Mouse (Mus musculus) forebrain, embryonic 10.5 days (tissue): Measurements from ENCODE around the gene Coro2b. TPM values are rescaled to one million over a fixed set of nuclear protein-coding genes. Genes with fewer than 3 reads are reported as not detected.

ENCODE experiments used
- DNase-seq: peaks from one replicate; pipeline ENCODE4 v3.0.0-alpha.2; 2017; ENCODE audit warnings: low spot score; ENCODE audit errors: extremely low spot score
- H3K27ac ChIP-seq: fragments of 300-500 bp; sonication (generic); 2 replicates; pipeline ENCODE4 v1.5.1; 2016; ENCODE audit warnings: mild to moderate bottlenecking
- H3K27me3 ChIP-seq: fragments of 300-500 bp; sonication (generic); 2 replicates; pipeline ENCODE4 v1.6.1; 2016; ENCODE audit warnings: mild to moderate bottlenecking; ENCODE audit not compliant: poor library complexity, severe bottlenecking
- H3K36me3 ChIP-seq: fragments of 300-500 bp; sonication (generic); replicated peaks from 2 replicates; pipeline ENCODE4 v1.6.1; 2016; ENCODE audit warnings: mild to moderate bottlenecking, moderate library complexity
- H3K4me1 ChIP-seq: fragments of 300-500 bp; sonication (generic); 2 replicates; pipeline ENCODE4 v1.6.1; 2016
- H3K4me3 ChIP-seq: fragments of 300-500 bp; sonication (generic); 2 replicates; pipeline ENCODE4 v1.5.1; 2016; ENCODE audit warnings: mild to moderate bottlenecking, moderate library complexity
- H3K9me3 ChIP-seq: fragments of 300-500 bp; sonication (generic); 2 replicates; pipeline ENCODE4 v1.6.1; 2016; ENCODE audit warnings: mild to moderate bottlenecking, moderate library complexity
- whole genome bisulfite sequencing: fragments of 180-500 bp; shearing (Covaris S2); methylation state at CpG from one replicate; pipeline ENCODE4 v1.1.7; 2016; 5-methylcytosine and 5-hydroxymethylcytosine counted together
- polyA plus RNA-seq: library from polyadenylated mRNA; unstranded; fragments of >200 nt; fragmentation: Nextera tagmentation; extraction: Ambion mirVana; gene quantifications from 2 replicates; pipeline ENCODE4 v1.2.1, GENCODE M21; 2016

Gene Coro2b
- polyA plus RNA-seq, 1 experiment from 2014 or later: 9.7 TPM

DNA sequence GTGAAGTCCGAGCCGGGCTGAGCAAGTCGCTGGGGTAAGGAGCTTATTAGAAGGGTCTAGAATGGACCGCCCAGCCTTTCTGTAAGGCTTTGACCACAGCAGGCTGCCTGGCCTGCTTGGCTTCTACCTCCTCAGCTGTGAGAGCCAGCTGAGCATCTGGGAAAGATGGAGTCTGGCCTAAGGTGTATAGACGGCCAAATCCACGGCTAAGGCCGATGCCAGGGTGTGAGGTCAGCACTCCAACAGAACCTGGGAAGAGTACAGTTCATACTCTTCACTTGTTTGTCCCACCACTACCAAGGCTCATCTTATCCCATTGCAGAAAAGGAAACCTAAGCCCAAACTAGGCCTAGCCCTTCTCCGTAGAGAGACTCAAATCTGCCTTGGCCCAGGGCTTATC lies 1.3 kb downstream of the Coro2b start:
- DNase-seq: no peak
- 73% methylated on average over 8 of the region's 8 CpGs for WGBS
- Histone ChIP-seq H3K4me1 (peaks cover 79% of the 10 kb centered on the region), H3K9me3 (no peaks in the 10 kb centered on the region), H3K27me3 (peaks cover 72% of the 10 kb centered on the region), H3K36me3 (no peaks in the 10 kb centered on the region), H3K4me3 (peak overlapping the region; percentile 76), H3K27ac (peak overlapping the region; percentile 93)

DNA sequence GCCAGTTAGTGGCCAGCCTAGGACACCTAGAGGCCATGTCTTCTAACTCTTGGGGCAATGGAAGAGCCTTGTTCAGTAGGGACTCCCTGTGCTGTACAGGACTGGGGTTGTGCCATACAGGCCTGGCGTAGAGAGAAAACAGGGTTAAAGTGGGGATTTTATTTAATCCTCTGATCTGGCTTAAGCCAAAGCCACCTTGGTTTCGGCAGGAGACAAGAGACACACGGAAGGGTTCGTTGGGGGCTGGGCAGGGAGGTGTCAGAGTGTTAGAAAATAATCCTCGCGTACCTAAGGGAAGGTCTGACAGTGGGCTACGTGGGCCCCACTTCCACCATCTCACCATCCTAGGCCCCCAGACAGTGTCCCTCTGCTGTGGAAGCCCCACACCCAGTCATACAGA lies 2.2 kb downstream of the Coro2b start:
- Histone ChIP-seq H3K4me1 (peaks cover 83% of the 10 kb centered on the region), H3K36me3 (no peaks in the 10 kb centered on the region), H3K9me3 (no peaks in the 10 kb centered on the region), H3K27me3 (peaks cover 74% of the 10 kb centered on the region), H3K4me3 (0 out of 2 replicates have a peak overlapping the region, but pooled peaks have one; percentile 76), H3K27ac (no peak overlapping the region)
- WGBS: 74% methylated on average over 7 of the region's 7 CpGs
- no peak for DNase-seq

DNA sequence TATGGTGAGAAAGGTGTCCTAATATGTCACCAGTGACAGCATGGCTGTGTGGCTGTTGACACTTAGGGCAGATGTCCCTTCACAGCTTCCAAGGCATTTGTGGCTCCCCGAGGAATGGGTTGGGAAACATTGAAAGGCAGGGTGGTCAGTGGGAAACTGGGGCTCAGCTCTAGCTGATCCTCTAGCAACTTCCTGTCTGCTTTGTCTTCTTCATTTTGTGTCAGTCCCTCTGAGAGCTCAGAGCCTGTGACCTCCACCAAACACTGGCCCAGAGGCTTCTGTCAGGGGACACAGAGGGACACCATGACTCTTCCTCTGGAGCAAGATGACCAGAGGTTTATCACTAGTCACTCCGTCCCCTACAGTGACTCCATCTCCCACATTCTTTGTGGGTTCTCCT lies 2.7 kb downstream of the Coro2b start:
- peaks cover 84% of the 10 kb centered on the region for H3K4me1 ChIP-seq
- peaks cover 71% of the 10 kb centered on the region for H3K27me3 ChIP-seq
- no peak for DNase-seq
- WGBS: 81% methylated on average over 2 of the region's 2 CpGs
- no peak overlapping the region for H3K4me3 ChIP-seq
- H3K9me3 ChIP-seq: no peaks in the 10 kb centered on the region
- no peak overlapping the region for H3K27ac ChIP-seq
- H3K36me3 ChIP-seq: no peaks in the 10 kb centered on the region

DNA sequence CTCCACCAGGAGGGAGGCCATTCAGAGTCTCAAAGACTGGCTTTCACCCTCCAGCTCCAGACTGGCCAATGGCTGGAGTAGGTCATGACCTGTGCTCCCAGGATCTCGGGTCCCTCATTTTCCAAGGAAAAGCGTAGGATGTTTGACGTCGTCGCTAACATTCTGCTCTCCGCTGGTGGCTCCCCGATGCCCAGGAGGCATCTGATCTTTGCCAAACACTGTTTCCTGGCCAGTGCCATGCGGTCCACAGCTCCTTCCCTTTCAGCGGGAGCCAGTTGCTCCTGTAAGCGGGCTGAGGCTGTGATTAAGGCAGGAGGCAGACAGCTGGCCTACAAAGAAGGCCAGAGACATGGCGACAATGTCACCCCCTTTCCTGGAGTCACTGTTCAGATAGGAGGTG lies 4.0 kb downstream of the Coro2b start:
- Histone ChIP-seq H3K36me3 (no peaks in the 10 kb centered on the region), H3K27me3 (peaks cover 58% of the 10 kb centered on the region), H3K27ac (peak overlapping the region; percentile 91), H3K9me3 (no peaks in the 10 kb centered on the region), H3K4me1 (peaks cover 95% of the 10 kb centered on the region), H3K4me3 (no peak overlapping the region)
- no peak for DNase-seq
- WGBS: 41% methylated on average over 11 of the region's 11 CpGs

DNA sequence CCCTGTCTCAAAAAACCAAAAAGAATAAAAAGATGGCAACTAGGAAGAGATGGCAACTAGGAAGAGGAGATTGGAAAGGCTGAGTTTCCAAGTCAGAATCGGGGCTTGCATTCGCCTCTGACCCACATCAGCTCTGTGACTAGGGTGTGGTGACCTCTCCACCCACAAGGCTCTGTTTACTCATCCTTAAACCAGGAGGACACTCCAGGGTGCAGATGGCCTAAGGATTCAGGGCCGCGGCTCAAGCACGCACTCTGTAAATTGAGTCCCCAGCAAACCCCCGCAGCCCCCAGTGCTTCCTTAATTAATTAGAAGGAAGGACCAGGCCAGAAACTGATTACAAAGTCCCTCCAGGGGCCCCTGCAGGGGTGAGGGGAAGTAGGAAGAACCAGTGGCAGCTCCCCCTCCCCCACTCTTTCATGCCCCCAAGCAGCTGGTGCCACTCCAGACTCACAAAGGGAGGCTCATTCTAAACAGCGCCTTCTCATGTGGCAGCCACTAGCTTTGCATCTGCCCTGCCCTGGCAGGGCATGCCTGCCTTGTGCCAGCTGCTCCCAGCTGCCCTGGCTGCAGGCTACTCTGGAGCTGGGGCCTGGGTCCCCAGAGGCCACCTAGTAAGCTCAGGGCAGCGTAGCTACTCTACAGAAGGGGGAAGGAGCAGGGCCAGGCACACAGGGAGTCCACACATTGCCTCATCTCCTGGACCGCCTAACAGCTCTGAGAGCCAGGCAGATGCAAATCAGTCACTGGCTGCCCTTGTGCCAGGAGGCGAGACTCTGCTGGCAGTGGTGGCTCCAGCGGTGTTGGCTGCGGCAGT lies 5.2 kb downstream of the Coro2b start:
- no peaks in the 10 kb centered on the region for H3K36me3 ChIP-seq
- H3K4me1 ChIP-seq: peaks cover 96% of the 10 kb centered on the region
- peak; percentile 60 for DNase-seq
- peak overlapping the region; percentile 23 for H3K4me3 ChIP-seq
- no peaks in the 10 kb centered on the region for H3K9me3 ChIP-seq
- H3K27ac ChIP-seq: peak overlapping the region; percentile 91
- 17% methylated on average over 12 of the region's 12 CpGs for WGBS
- H3K27me3 ChIP-seq: peaks cover 49% of the 10 kb centered on the region

DNA sequence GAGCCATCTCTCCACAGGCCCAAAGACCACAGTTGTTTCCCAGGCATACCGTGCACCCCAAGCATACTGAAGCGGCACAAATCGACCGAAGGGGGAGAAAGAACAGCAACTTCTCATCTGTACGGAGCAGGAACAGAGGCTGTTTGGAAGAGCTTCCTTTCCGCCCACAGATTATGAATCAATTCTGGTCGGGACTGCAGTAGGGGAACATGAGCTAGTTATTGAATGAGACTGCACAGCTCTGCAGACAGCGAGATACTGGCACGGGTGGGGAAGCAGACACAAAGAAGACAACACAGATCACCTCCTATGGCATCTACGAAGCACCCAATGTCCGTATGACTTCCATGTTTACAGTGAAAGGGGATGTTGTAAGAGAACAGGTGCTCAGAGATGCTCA lies 8.3 kb downstream of the Coro2b start:
- H3K27me3 ChIP-seq: peaks cover 38% of the 10 kb centered on the region
- H3K36me3 ChIP-seq: no peaks in the 10 kb centered on the region
- H3K27ac ChIP-seq: peak overlapping the region; percentile 5; the same call in 1 of the 2 replicates
- no peaks in the 10 kb centered on the region for H3K9me3 ChIP-seq
- 89% methylated on average over 11 of the region's 11 CpGs for WGBS
- H3K4me3 ChIP-seq: no peak overlapping the region
- DNase-seq: no peak
- peaks cover 96% of the 10 kb centered on the region for H3K4me1 ChIP-seq

DNA sequence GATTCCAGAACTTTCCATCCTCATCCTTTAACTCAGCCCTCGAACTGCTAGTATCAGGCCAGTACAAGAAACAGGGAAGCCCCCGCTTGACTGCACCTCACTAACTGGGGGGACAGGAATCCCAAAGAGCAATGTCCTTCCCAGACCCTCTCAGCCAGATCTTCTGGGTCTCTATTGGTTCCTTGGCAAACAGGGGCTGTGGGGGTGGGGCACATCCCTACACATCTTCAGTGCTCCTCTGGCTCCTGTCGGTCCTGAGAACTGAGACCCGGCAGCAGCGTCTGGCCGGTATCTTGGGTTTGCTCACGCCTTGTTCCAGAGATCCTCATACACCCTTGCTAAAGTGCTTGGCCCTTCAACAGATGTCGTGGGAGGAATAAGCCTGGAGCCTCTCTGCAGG lies 10.0 kb downstream of the Coro2b start:
- H3K4me1 ChIP-seq: peaks cover 96% of the 10 kb centered on the region

DNA sequence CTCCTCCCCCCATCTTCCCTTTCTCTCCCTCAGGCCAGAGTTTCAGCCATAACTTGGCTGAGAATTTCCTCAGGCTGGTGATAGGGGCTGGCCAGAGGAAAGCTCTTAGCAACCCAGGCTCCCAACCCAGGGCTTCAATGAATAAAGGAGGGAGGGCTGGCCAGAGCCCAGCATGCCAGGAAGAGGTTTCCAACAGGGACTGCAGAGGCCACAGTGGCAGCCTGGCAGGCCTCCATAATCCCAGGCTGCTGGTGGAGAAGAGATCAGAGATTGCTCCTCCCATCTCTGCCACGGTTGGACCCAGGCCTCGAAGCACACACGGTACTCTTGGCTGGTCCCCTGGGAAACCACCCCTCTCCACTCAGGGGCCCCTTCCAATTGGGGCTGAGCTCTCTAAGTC lies 10.4 kb downstream of the Coro2b start:
- peak overlapping the region; percentile 75 for H3K27ac ChIP-seq
- H3K9me3 ChIP-seq: no peaks in the 10 kb centered on the region
- H3K36me3 ChIP-seq: no peaks in the 10 kb centered on the region
- 29% methylated on average over 3 of the region's 3 CpGs for WGBS
- peaks cover 96% of the 10 kb centered on the region for H3K4me1 ChIP-seq
- DNase-seq: no peak
- H3K4me3 ChIP-seq: no peak overlapping the region
- H3K27me3 ChIP-seq: peaks cover 56% of the 10 kb centered on the region

More for the DNA sequence above, 10.0 kb downstream of the Coro2b start:
- Histone ChIP-seq H3K9me3 (no peaks in the 10 kb centered on the region), H3K27ac (peak overlapping the region; percentile 75), H3K36me3 (no peaks in the 10 kb centered on the region), H3K27me3 (peaks cover 53% of the 10 kb centered on the region), H3K4me3 (no peak overlapping the region)
- no peak for DNase-seq
- 88% methylated on average over 8 of the region's 8 CpGs for WGBS

DNA sequence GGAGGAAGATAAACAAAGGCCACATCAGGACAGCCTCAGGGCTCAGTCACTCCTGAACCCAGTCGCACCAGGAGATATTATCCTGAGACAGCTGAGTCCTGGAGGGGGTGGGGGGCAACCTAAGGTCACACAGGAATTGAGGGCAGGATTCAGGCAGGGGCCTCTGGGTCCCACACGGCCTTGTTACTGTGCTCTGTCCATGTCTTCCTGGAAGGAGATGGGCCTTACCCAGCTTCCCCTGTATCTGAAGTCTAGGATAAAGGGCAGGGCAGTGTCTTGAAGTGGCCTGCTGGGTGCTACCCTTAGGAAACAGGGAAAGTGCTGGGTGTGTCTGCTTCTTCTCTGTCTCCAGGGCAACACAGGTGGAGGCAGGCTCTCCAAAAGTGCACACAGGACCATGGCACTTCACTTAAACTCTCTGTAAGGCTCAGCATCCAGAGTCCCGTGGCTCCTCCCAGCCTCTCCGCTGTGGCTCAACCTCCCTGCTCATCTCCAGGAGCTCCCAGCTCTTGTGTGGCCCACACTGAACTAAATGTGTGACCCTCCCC lies 12.0 kb downstream of the Coro2b start:
- Histone ChIP-seq H3K4me1 (peaks cover 96% of the 10 kb centered on the region), H3K27me3 (peaks cover 53% of the 10 kb centered on the region), H3K4me3 (no peak overlapping the region), H3K36me3 (no peaks in the 10 kb centered on the region), H3K27ac (peak overlapping the region; percentile 66), H3K9me3 (no peaks in the 10 kb centered on the region)
- no peak for DNase-seq
- 49% methylated on average over 4 of the region's 4 CpGs for WGBS

DNA sequence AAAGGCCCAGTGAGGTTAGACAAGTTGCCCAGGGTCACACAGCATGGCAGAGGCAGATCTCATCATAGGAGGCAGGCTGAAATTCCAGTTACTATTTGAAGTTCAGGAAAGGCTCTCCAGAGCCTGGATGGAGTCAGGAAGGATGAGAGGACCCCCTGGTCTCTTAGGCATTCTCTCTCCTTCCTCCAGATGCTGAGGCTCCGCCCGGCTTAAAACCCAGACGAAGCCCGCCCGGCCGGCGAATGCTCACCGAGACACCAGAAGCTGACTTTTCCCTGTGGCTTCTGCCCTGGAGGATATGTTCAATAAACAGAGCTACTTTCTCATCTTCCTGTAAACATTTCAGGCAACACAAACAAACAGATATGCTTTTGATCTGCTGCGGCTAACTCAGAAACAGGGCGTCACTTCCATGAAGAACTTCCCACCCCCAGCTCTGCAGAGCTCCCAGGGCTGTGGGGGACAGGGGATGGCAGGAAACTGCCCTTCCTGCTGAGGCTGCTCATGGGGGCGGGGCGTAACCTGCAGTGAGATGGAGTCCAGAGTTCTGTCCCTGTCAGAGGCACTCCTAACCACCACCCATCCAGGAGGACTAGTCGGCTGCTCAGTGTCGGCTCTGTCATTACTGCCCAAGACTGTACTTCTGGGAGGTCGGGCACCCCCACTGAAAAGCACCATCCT lies 13.9 kb downstream of the Coro2b start:
- no peak overlapping the region for H3K4me3 ChIP-seq
- H3K27ac ChIP-seq: peak overlapping the region; percentile 64
- DNase-seq: no peak
- WGBS: 20% methylated on average over 15 of the region's 15 CpGs
- H3K36me3 ChIP-seq: no peaks in the 10 kb centered on the region
- H3K9me3 ChIP-seq: no peaks in the 10 kb centered on the region
- peaks cover 50% of the 10 kb centered on the region for H3K27me3 ChIP-seq
- H3K4me1 ChIP-seq: peaks cover 98% of the 10 kb centered on the region

DNA sequence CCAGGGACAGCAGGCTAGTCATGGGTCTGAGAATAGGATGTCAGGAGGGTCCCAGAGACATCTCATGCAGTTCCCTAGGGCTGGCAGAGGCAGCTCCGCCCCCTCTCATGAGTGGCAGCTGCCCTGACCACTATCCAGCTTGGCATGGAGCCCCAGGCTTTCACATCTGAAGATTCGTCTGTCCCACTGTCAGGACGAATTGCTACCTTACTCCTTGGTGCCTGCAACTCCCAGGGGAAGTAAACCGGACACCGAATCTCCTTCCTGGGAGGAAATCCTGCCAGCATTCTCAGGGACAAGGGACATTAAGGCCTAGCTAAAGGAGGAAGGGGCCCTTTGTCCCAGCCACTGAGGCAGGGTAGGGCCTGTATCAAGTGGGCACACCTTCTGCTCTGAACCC lies 14.6 kb downstream of the Coro2b start:
- Histone ChIP-seq H3K27ac (peak overlapping the region; percentile 64; the same call in 1 of the 2 replicates), H3K27me3 (peaks cover 57% of the 10 kb centered on the region)
- 61% methylated on average over 5 of the region's 5 CpGs for WGBS

DNA sequence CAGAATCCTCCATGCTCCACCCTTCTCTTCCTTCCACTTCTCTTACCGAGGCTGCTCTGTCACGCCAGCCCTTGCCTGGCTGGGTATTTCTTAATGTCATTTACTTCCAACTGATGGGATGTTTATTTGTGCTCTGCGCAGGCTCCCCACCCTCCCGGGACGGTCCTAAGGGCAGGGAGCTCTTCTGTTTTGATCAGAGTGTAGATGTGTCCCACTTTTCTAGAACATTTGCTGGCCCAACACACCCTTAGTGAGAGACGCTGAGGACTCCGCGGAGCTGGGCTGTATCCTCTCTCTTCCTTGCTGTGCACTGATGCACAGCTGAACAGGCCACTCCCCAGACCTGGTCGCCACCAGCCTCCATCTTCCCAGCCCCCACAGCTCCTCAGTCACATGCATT lies 15.3 kb downstream of the Coro2b start:
- Histone ChIP-seq H3K27me3 (peaks cover 54% of the 10 kb centered on the region), H3K36me3 (no peaks in the 10 kb centered on the region), H3K4me1 (peaks cover 99% of the 10 kb centered on the region), H3K9me3 (no peaks in the 10 kb centered on the region), H3K4me3 (no peak overlapping the region), H3K27ac (peak overlapping the region; percentile 70)
- 41% methylated on average over 9 of the region's 9 CpGs for WGBS
- DNase-seq: no peak

More for the DNA sequence above, 14.6 kb downstream of the Coro2b start:
- DNase-seq: no peak
- Histone ChIP-seq H3K4me3 (no peak overlapping the region), H3K4me1 (peaks cover 100% of the 10 kb centered on the region), H3K9me3 (no peaks in the 10 kb centered on the region), H3K36me3 (no peaks in the 10 kb centered on the region)

DNA sequence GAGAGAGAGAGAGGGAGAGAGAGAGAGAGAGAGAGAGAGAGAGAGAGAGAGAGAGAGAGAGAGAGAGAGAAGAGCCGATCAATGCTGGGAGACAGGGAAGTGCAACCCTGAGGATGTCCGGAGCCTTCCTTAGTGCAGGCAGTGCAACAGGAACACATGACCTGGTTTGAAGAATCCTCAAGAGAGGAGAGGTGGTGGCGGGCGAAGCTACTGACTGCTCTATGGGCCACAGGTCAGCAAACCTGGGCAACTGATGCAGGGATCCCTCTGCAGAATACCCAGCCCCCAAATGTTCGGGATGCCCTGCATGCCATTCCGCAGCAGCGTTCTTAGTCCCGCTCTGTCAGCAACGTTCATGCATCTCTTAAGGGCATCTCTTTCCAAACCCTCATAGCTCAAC lies 15.9 kb downstream of the Coro2b start:
- WGBS: 59% methylated on average over 9 of the region's 9 CpGs
- H3K9me3 ChIP-seq: no peaks in the 10 kb centered on the region
- peaks cover 93% of the 10 kb centered on the region for H3K4me1 ChIP-seq
- H3K4me3 ChIP-seq: no peak overlapping the region
- H3K36me3 ChIP-seq: no peaks in the 10 kb centered on the region
- no peak for DNase-seq
- H3K27me3 ChIP-seq: peaks cover 54% of the 10 kb centered on the region
- peak overlapping the region; percentile 70; the same call in 1 of the 2 replicates for H3K27ac ChIP-seq
